7 mouse cellular contexts compared by ENCODE assay signal in genomic region chr19:3986334-3986733, GRCm38 (mm10). TPM values are rescaled to one million over a fixed set of nuclear protein-coding genes. Genes with fewer than 3 reads are reported as not detected.
DNase-seq lines count a peak whose midpoint lies in the region; ATAC-seq and TF ChIP-seq lines count a peak whose summit lies in the region.

Gene Acy3 (plus strand): TSS chr19:3986570.

- H3K4me3 ChIP-seq in CH12.LX (replicated peaks in 1 of 3; ENCODE audit: low read depth in 2 of 3, low read length in 2 of 3, poor library complexity in 1 of 3), result no peak within 1 kb of the TSS
- no peak within 1 kb of the TSS for H3K4me3 ChIP-seq in embryonic facial prominence, embryonic 12.5 days
- H3K4me3 ChIP-seq in heart, embryonic 14.5 days (ENCODE audit: control insufficient read depth in 1 of 2, insufficient read depth in 1 of 2, low read depth in 1 of 2, low read length in 2 of 2), result no peak within 1 kb of the TSS; a peak in 1 of 4 replicates
- no peak within 1 kb of the TSS for H3K4me3 ChIP-seq in lung, embryonic 15.5 days

- WGBS in embryonic facial prominence, embryonic 12.5 days, result 13% methylated on average over 8 of the region's 8 CpGs
- 10% methylated on average over 8 of the region's 8 CpGs for WGBS in heart, embryonic 14.5 days
- WGBS in lung, embryonic 15.5 days, result 2% methylated on average over 8 of the region's 8 CpGs

- no peak for TF ChIP-seq RAD21 in CH12.LX (IDR thresholded peaks at IDR 0.05; ENCODE audit: low read depth, low read length)

- peaks cover 38% of the 10 kb centered on the region for H3K27me3 ChIP-seq in CH12.LX (replicated peaks)
- no peaks in the 10 kb centered on the region for H3K27me3 ChIP-seq in embryonic facial prominence, embryonic 12.5 days
- no peaks in the 10 kb centered on the region for H3K27me3 ChIP-seq in heart, embryonic 14.5 days (ENCODE audit: control insufficient read depth, insufficient read depth, low read length)
- H3K27me3 ChIP-seq in lung, embryonic 15.5 days, result no peaks in the 10 kb centered on the region

- H3K79me2 ChIP-seq in CH12.LX (replicated peaks; ENCODE audit: control insufficient read depth, extremely low read depth, insufficient read depth, poor library complexity, severe bottlenecking), result no peaks in the 10 kb centered on the region

- TF ChIP-seq CTCF in CH12.LX (conservative IDR thresholded peaks at IDR 0.05 in 1 of 2, IDR thresholded peaks at IDR 0.05 in 1 of 2; ENCODE audit: low read depth in 2 of 2, low read length in 2 of 2), result no peak

- H3K4me2 ChIP-seq in CH12.LX (ENCODE audit: insufficient read depth, low read depth, poor library complexity, severe bottlenecking), result no peak within 1 kb of the TSS
- no peak within 1 kb of the TSS; the same call in 1 of the 2 replicates for H3K4me2 ChIP-seq in embryonic facial prominence, embryonic 12.5 days (replicated peaks)
- peak within 1 kb of the TSS; percentile 51 for H3K4me2 ChIP-seq in heart, embryonic 14.5 days (ENCODE audit: low read length)
- H3K4me2 ChIP-seq in lung, embryonic 15.5 days, result peak within 1 kb of the TSS; percentile 2; the same call in 1 of the 2 replicates

- no peak within 1 kb of the TSS for H3K9ac ChIP-seq in CH12.LX (ENCODE audit: insufficient read depth, low read depth)
- no peak within 1 kb of the TSS for H3K9ac ChIP-seq in embryonic facial prominence, embryonic 12.5 days
- peak within 1 kb of the TSS; percentile 59; the same call in 1 of the 2 replicates for H3K9ac ChIP-seq in heart, embryonic 14.5 days (ENCODE audit: low read length)
- no peak within 1 kb of the TSS for H3K9ac ChIP-seq in lung, embryonic 15.5 days

- H3K27ac ChIP-seq in CH12.LX (ENCODE audit: insufficient read depth, low read depth), result no peak within 1 kb of the TSS
- H3K27ac ChIP-seq in embryonic facial prominence, embryonic 12.5 days, result no peak within 1 kb of the TSS
- H3K27ac ChIP-seq in heart, embryonic 14.5 days (replicated peaks in 1 of 2; ENCODE audit: control insufficient read depth in 1 of 2, insufficient read depth in 1 of 2, low read depth in 2 of 2, low read length in 2 of 2), result peak within 1 kb of the TSS; percentile 71 to 75
- peak within 1 kb of the TSS; percentile 79 for H3K27ac ChIP-seq in lung, embryonic 15.5 days

- no peaks in the 10 kb centered on the region for H3K36me3 ChIP-seq in CH12.LX (replicated peaks in 1 of 2; ENCODE audit: control insufficient read depth in 1 of 2, insufficient read depth in 1 of 2, low read length in 1 of 2)
- H3K36me3 ChIP-seq in embryonic facial prominence, embryonic 12.5 days, result no peaks in the 10 kb centered on the region
- H3K36me3 ChIP-seq in heart, embryonic 14.5 days (ENCODE audit: control insufficient read depth, insufficient read depth, low read length), result no peaks in the 10 kb centered on the region
- no peaks in the 10 kb centered on the region for H3K36me3 ChIP-seq in lung, embryonic 15.5 days

- in situ Hi-C loops in CH12.LX (cut with MboI; ENCODE audit: low pct_ligation_motif_present, low pct_unique_long_range_greater_than_20kb, low sequenced_read_pairs), result no loop called here

- 0 out of 2 replicates have a peak, but pooled peaks have one; percentile 21 for TF ChIP-seq POLR2A in CH12.LX (IDR thresholded peaks at IDR 0.05; ENCODE audit: low read depth, low read length)

- H3K9me3 ChIP-seq in CH12.LX (replicated peaks; ENCODE audit: low read length), result peaks cover 7% of the 10 kb centered on the region
- no peaks in the 10 kb centered on the region for H3K9me3 ChIP-seq in embryonic facial prominence, embryonic 12.5 days
- H3K9me3 ChIP-seq in heart, embryonic 14.5 days (ENCODE audit: control insufficient read depth, low read length), result no peaks in the 10 kb centered on the region
- no peaks in the 10 kb centered on the region for H3K9me3 ChIP-seq in lung, embryonic 15.5 days

- dilution Hi-C loops in CH12.LX (cut with MboI; ENCODE audit: extremely low pct_ligation_motif_present, extremely low pct_unique_long_range_greater_than_20kb, low sequenced_read_pairs), result no loop called here

- peak; percentile 54; the same call in 1 of the 2 replicates for ATAC-seq in embryonic facial prominence, embryonic 12.5 days (ENCODE audit: insufficient number of reproducible peaks, insufficient read depth, low FRiP score, low TSS enrichment)
- peak; percentile 67 for ATAC-seq in heart, embryonic 14.5 days (ENCODE audit: insufficient number of reproducible peaks, insufficient read depth, low FRiP score, low read depth)
- peak; percentile 72; the same call in 1 of the 2 replicates for ATAC-seq in lung, embryonic 15.5 days (ENCODE audit: borderline replicate concordance, extremely low read depth, low FRiP score, low TSS enrichment)

- no peak for DNase-seq in CH12.LX (ENCODE audit: extremely low read depth)
- peak; percentile 53 for DNase-seq in MEL-GATA-1-ER (ENCODE audit: extremely low read depth, low read depth)
- peak; percentile 97 for DNase-seq in kidney, postnatal 25 days
- peak; percentile 22 to 35 for DNase-seq in spleen, postnatal 36 days (ENCODE audit: low spot score in 2 of 2)

- peaks cover 0 to 12% of the 10 kb centered on the region in 2 experiments; a peak in 2 of 4 replicates for H3K4me1 ChIP-seq in CH12.LX (ENCODE audit: control insufficient read depth in 1 of 2, insufficient read depth in 2 of 2)
- H3K4me1 ChIP-seq in embryonic facial prominence, embryonic 12.5 days, result peaks cover 21% of the 10 kb centered on the region
- peaks cover 21 to 26% of the 10 kb centered on the region in 2 experiments for H3K4me1 ChIP-seq in heart, embryonic 14.5 days (ENCODE audit: control insufficient read depth in 2 of 2, insufficient read depth in 2 of 2, low read length in 2 of 2)
- peaks cover 22% of the 10 kb centered on the region for H3K4me1 ChIP-seq in lung, embryonic 15.5 days

- TF ChIP-seq EP300 in CH12.LX (IDR thresholded peaks at IDR 0.05; ENCODE audit: low read length), result no peak

TF ChIP-seq in CH12.LX, 34 proteins besides CTCF, POLR2A, EP300 and RAD21:
- TF ChIP-seq JUND (conservative IDR thresholded peaks at IDR 0.05; ENCODE audit: low read depth, low read length) (no peak), CHD2 (IDR thresholded peaks at IDR 0.05; ENCODE audit: low read length) (no peak), GABPA (IDR thresholded peaks at IDR 0.05; ENCODE audit: insufficient replicate concordance, low read depth, low read length) (no peak), SMC3 (IDR thresholded peaks at IDR 0.05; ENCODE audit: low read depth, low read length) (no peak), ZMIZ1 (IDR thresholded peaks at IDR 0.05; ENCODE audit: low read depth, low read length) (no peak), TBP (conservative IDR thresholded peaks at IDR 0.05; ENCODE audit: low read depth, low read length) (no peak), MEF2A (IDR thresholded peaks at IDR 0.05; ENCODE audit: borderline replicate concordance, low read depth, low read length) (no peak), SIN3A (IDR thresholded peaks at IDR 0.05; ENCODE audit: low read length) (no peak), BHLHE40 (IDR thresholded peaks at IDR 0.05; ENCODE audit: low read depth, low read length) (no peak), POLR2AphosphoS2 (IDR thresholded peaks at IDR 0.05; ENCODE audit: low read depth, low read length) (no peak), PAX5 (IDR thresholded peaks at IDR 0.05; ENCODE audit: low read length) (no peak)
TF ChIP-seq in CH12.LX: peak in this region for 0.

RNA-seq across cellular contexts. Expression of gene Acy3, which starts in this region (rescaled TPM):
- total RNA-seq in CH12.LX (2012; rRNA removed), result 0.25 TPM in 1 of 2 replicates, not detected in the other
- total RNA-seq in CH12.LX (2014; rRNA removed), result not detected in 2 replicates
- polyA plus RNA-seq in CH12.LX (2012; ENCODE audit: insufficient read length, low read depth), result 0.29 and 0.83 TPM in 2 replicates
- 3.0 and 3.4 TPM in 2 replicates for polyA plus RNA-seq in embryonic facial prominence, embryonic 12.5 days (2016; fragmentation: Nextera tagmentation; extraction: Ambion mirVana)
- 13.1 and 14.5 TPM in 2 replicates for polyA plus RNA-seq in heart, embryonic 14.5 days (2014; fragmentation: Nextera tagmentation; extraction: Ambion mirVana)
- 11.1 and 12.5 TPM in 2 replicates for polyA plus RNA-seq in lung, embryonic 15.5 days (2015; fragmentation: Nextera tagmentation; extraction: Ambion mirVana)

Comparison
In these comparisons a context has a peak if more than half of its experiments do, and no peak if none do; other contexts are left out.
1. H3K27ac ChIP-seq: peak in heart, embryonic 14.5 days (2 of 2) and lung, embryonic 15.5 days (single experiment); none in CH12.LX (single experiment) and embryonic facial prominence, embryonic 12.5 days (single experiment).
2. H3K4me2 ChIP-seq: peak in heart, embryonic 14.5 days (single experiment) and lung, embryonic 15.5 days (single experiment); none in CH12.LX (single experiment) and embryonic facial prominence, embryonic 12.5 days (single experiment).
3. Peak in every context shown above with its lines, with median percentiles within 50 percentile points of each other: ATAC-seq.